Mouse (Mus musculus) megakaryocyte, embryonic 14.5 days (primary cell): ENCODE measurements at regions not wholly inside any gene's neighbourhood (a gene's known extent, or its start where the extent isn't known, plus 50 kb on each side); places are given as distances from the start of the nearest gene placed in this dataset.

Source experiments
- FLI1 ChIP-seq: IDR thresholded peaks from 2 replicates; pipeline ENCODE4 v1.6.1; 2012; ENCODE audit warnings: low read length, inconsistent platforms, mixed read lengths
- GATA1 ChIP-seq: IDR thresholded peaks from 3 replicates; pipeline ENCODE4 v1.6.1; 2012; ENCODE audit warnings: mixed read lengths, low read length, inconsistent platforms, borderline replicate concordance

GRCm38 (mm10) chr12:77091700-77092099 lies 129.7 kb upstream of the Max start:
- TF ChIP-seq GATA1 (no peak), FLI1 (no peak)
